Mouse (Mus musculus) heart, postnatal 0 days (tissue): ENCODE results near the gene Stxbp5l. TPM values are rescaled to one million over a fixed set of nuclear protein-coding genes. Genes with fewer than 3 reads are reported as not detected.

Experiments
- ATAC-seq: fragments of 200-750 bp; cut with Nextera tagmentation; 2 replicates; pipeline ENCODE4 v1.8.0; 2017; ENCODE audit warnings: low read depth, moderate number of reproducible peaks, moderate library complexity; ENCODE audit not compliant: insufficient read depth
- DNase-seq: peaks from one replicate; pipeline ENCODE4 v3.0.0-alpha.2; 2016; ENCODE audit warnings: low spot score
- H3K27ac ChIP-seq: fragments of 300-500 bp; sonication (generic); 2 replicates; pipeline ENCODE4 v1.5.1; 2014; ENCODE audit warnings: low read depth, mild to moderate bottlenecking
- H3K27me3 ChIP-seq: fragments of 300-500 bp; sonication (generic); 2 replicates; pipeline ENCODE4 v1.6.1; 2014; ENCODE audit warnings: low read length, mixed read lengths; ENCODE audit not compliant: control insufficient read depth, insufficient read depth
- H3K36me3 ChIP-seq: fragments of 300-500 bp; sonication (generic); replicated peaks from 2 replicates; pipeline ENCODE4 v1.6.1; 2014; ENCODE audit warnings: low read length, mixed read lengths; ENCODE audit not compliant: control insufficient read depth, insufficient read depth
- H3K4me1 ChIP-seq: fragments of 300-500 bp; sonication (generic); 2 replicates; pipeline ENCODE4 v1.6.1; 2014; ENCODE audit warnings: antibody characterized with exemption; ENCODE audit not compliant: control insufficient read depth, insufficient read depth
- H3K4me2 ChIP-seq: fragments of 300-500 bp; sonication (generic); 2 replicates; pipeline ENCODE4 v1.6.1; 2014; ENCODE audit warnings: low read depth, mild to moderate bottlenecking, low read length, moderate library complexity
- H3K4me3 ChIP-seq: fragments of 300-500 bp; sonication (generic); 2 replicates; pipeline ENCODE4 v1.5.1; 2014; ENCODE audit warnings: low read depth, low read length
- H3K9ac ChIP-seq: fragments of 300-500 bp; sonication (generic); replicated peaks from 2 replicates; pipeline ENCODE4 v1.6.1; 2014; ENCODE audit warnings: low read depth, low read length, mixed read lengths
- H3K9me3 ChIP-seq: fragments of 300-500 bp; sonication (generic); replicated peaks from 2 replicates; pipeline ENCODE4 v1.6.1; 2016; ENCODE audit warnings: low read length; ENCODE audit not compliant: control insufficient read depth
- CTCF ChIP-seq: IDR thresholded peaks from 2 replicates; pipeline ENCODE4 v1.5.1; 2016; ENCODE audit warnings: antibody characterized with exemption, control low read depth, low read depth
- EP300 ChIP-seq: IDR thresholded peaks from 2 replicates; pipeline ENCODE4 v1.6.1; 2016; ENCODE audit warnings: antibody characterized with exemption, low read depth
- WGBS: fragments of 180-500 bp; shearing (Covaris S2); extraction: QIAGEN DNeasy Blood & Tissue Kit; methylation state at CpG from one replicate; pipeline ENCODE4 v1.1.7; 2014; 5-methylcytosine and 5-hydroxymethylcytosine counted together
- polyA plus RNA-seq: library from polyadenylated mRNA; unstranded; fragments of >200 nt; fragmentation: Nextera tagmentation; extraction: Ambion mirVana; gene quantifications from 2 replicates; pipeline ENCODE4 v1.2.1, GENCODE M21; 2015
- total RNA-seq: library from RNA; depleted of rRNA; stranded (reverse); fragments of >200 nt; gene quantifications from 2 replicates; pipeline ENCODE4 v1.2.3, GENCODE M21; 2014; ENCODE audit warnings: low replicate concordance; rRNA removed

Stxbp5l gene
- total and polyA plus RNA-seq, 2 experiments from 2014 or later, result 0.12 TPM; not detected in 1

GRCm38 (mm10) chr16:37109285-37109684, 275.5 kb downstream of the Stxbp5l start:
- Histone ChIP-seq H3K4me2 (no peak overlapping the region), H3K27me3 (no peaks in the 10 kb centered on the region), H3K27ac (no peak overlapping the region), H3K36me3 (no peaks in the 10 kb centered on the region), H3K4me3 (no peak overlapping the region), H3K9me3 (no peaks in the 10 kb centered on the region), H3K4me1 (no peaks in the 10 kb centered on the region), H3K9ac (no peak overlapping the region)
- 12% methylated on average over 3 of the region's 3 CpGs for WGBS
- DNase-seq (peak; percentile 84), ATAC-seq (peak; percentile 86)
- TF ChIP-seq EP300, result no peak
- peak; percentile 87 for TF ChIP-seq CTCF

DNA sequence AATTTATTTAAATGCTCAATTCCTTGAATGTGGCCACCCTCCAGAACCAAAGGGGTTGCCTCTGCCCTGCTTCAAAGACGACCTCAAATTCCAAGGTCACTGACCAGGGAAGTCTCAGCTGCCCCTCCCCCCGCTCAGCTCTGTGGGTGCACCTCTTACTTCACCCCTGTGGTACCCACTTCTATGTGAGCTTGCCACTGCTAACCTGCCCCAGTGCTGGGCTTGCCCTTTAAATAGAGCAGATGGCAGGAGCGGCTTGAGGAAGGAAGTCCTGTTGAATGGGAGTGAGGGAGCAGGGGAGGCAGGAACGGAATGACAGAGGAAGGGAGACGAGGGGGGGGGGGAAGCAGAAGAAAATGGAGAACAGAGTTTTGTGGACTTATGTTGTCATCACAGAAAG, 276.0 kb downstream of the Stxbp5l start:
- ATAC-seq (no peak), DNase-seq (no peak)
- WGBS, result 22% methylated on average over 5 of the region's 5 CpGs
- no peak for TF ChIP-seq EP300
- TF ChIP-seq CTCF, result no peak
- H3K27ac ChIP-seq, result no peak overlapping the region
- no peak overlapping the region for H3K4me3 ChIP-seq
- H3K27me3 ChIP-seq, result no peaks in the 10 kb centered on the region
- H3K4me2 ChIP-seq, result no peak overlapping the region
- no peak overlapping the region for H3K9ac ChIP-seq
- H3K9me3 ChIP-seq, result no peaks in the 10 kb centered on the region
- no peaks in the 10 kb centered on the region for H3K36me3 ChIP-seq
- H3K4me1 ChIP-seq, result no peaks in the 10 kb centered on the region

- no peaks in the 10 kb centered on the region for H3K27me3 ChIP-seq
- no peak for TF ChIP-seq EP300
- TF ChIP-seq CTCF, result no peak
- 84% methylated on average over 4 of the region's 4 CpGs for WGBS
- no peak for DNase-seq
- no peak overlapping the region for H3K4me3 ChIP-seq
- no peaks in the 10 kb centered on the region; the same call in 1 of the 2 replicates for H3K36me3 ChIP-seq
- no peak for ATAC-seq
- no peak overlapping the region for H3K9ac ChIP-seq
- H3K27ac ChIP-seq, result no peak overlapping the region
- no peak overlapping the region; the same call in 1 of the 2 replicates for H3K4me2 ChIP-seq
- H3K4me1 ChIP-seq, result no peaks in the 10 kb centered on the region
- H3K9me3 ChIP-seq, result no peaks in the 10 kb centered on the region
These were observed 290.5 kb downstream of the Stxbp5l start for GRCm38 (mm10) chr16:37094169-37094833.

GRCm38 (mm10) chr16:37089648-37090047, 295.1 kb downstream of the Stxbp5l start:
- H3K4me1 ChIP-seq, result no peaks in the 10 kb centered on the region
- TF ChIP-seq CTCF (no peak), EP300 (no peak)
- H3K9me3 ChIP-seq, result no peaks in the 10 kb centered on the region
- H3K27me3 ChIP-seq, result no peaks in the 10 kb centered on the region
- 63% methylated on average over 1 of the region's 1 CpGs for WGBS
- no peak overlapping the region for H3K4me2 ChIP-seq
- no peak for DNase-seq
- H3K27ac ChIP-seq, result no peak overlapping the region
- no peak for ATAC-seq
- H3K4me3 ChIP-seq, result no peak overlapping the region
- peaks cover 6% of the 10 kb centered on the region for H3K36me3 ChIP-seq
- H3K9ac ChIP-seq, result no peak overlapping the region

GRCm38 (mm10) chr16:37072354-37072753, 312.4 kb downstream of the Stxbp5l start:
- WGBS, result 78% methylated on average over 5 of the region's 5 CpGs
- H3K27ac ChIP-seq, result no peak overlapping the region
- TF ChIP-seq CTCF, result no peak
- no peak for TF ChIP-seq EP300
- no peaks in the 10 kb centered on the region for H3K4me1 ChIP-seq
- H3K27me3 ChIP-seq, result no peaks in the 10 kb centered on the region
- H3K4me3 ChIP-seq, result no peak overlapping the region
- no peak overlapping the region for H3K4me2 ChIP-seq
- DNase-seq, result no peak
- H3K9ac ChIP-seq, result no peak overlapping the region
- ATAC-seq, result no peak
- peaks cover 33% of the 10 kb centered on the region for H3K36me3 ChIP-seq
- H3K9me3 ChIP-seq, result no peaks in the 10 kb centered on the region

Other genes starting within 250 kb of the Stxbp5l start
- 8.5 and 9.0 TPM in 2 replicates for gene Gtf2e1, start 154.8 kb upstream of the Stxbp5l start, total RNA-seq
- 11.4 and 12.1 TPM in 2 replicates for gene Gtf2e1, start 154.8 kb upstream of the Stxbp5l start, polyA plus RNA-seq
- 4.8 and 4.9 TPM in 2 replicates for gene Rabl3, start 154.9 kb upstream of the Stxbp5l start, total RNA-seq
- 17.5 and 18.5 TPM in 2 replicates for gene Rabl3, start 154.9 kb upstream of the Stxbp5l start, polyA plus RNA-seq
- not detected in 2 replicates for gene Hgd, start 195.2 kb upstream of the Stxbp5l start, total RNA-seq
- gene Hgd, start 195.2 kb upstream of the Stxbp5l start, polyA plus RNA-seq, result 0.18 TPM in 1 of 2 replicates, not detected in the other